Mouse (Mus musculus): ENCODE results near the gene Lcp1. TPM values are rescaled to one million over a fixed set of nuclear protein-coding genes. Genes with fewer than 3 reads are reported as not detected.

The Lcp1 gene
- polyA plus RNA-seq, 1 experiment, result 5.5 TPM

DNA sequence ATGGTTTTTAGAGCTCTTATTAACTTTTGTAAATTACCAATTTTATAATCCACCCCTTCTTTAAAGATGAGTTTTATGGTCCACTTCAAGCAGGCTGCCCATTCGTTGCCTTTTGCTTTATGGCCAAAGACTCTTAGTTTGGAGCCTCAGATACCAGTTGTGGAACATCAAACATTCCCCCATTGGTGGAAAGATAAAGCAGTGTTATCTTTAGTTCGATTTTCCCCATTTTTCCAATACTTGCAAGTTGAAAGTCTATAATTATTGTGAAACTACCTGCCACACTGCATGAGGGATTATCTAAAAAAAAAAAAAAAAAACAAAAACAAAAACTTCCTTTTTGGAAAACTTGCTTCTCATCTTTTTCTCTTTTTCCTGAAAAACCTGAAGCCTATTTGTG, 19.8 kb downstream of the Lcp1 start:
- H3K4me3 ChIP-seq (ENCODE audit: insufficient read depth, low read length), result no peak overlapping the region
- H3K4me1 ChIP-seq (ENCODE audit: control insufficient read depth, insufficient read depth, low read length), result no peaks in the 10 kb centered on the region; the same call in 1 of the 2 replicates
- no peak for TF ChIP-seq POLR2A (IDR thresholded peaks at IDR 0.05; ENCODE audit: extremely low read depth, insufficient read depth, low read length)
- TF ChIP-seq CTCF (IDR thresholded peaks at IDR 0.05; ENCODE audit: extremely low read depth, insufficient read depth, low read length), result no peak
- no peak overlapping the region for H3K27ac ChIP-seq (ENCODE audit: insufficient read depth, low read length)

DNA sequence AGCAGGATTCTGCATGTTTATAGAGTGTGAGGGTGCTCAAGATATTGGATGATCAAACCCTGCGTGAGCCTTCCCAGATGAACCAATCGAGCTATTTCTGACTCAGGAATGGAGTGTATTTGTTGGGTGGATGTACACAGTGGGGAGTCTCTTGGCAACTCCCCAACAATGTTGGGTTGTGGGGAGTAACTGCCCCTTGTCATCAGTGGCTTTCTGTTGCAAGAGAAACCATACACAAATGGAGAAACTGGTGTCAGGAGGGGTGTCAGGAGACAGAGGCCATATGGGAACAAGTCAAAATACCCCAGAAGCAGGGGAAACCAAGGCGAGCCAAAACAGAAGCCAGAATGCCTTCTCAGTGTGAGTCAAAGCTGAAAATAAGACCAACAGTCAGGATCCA, 20.2 kb downstream of the Lcp1 start:
- TF ChIP-seq CTCF (IDR thresholded peaks at IDR 0.05; ENCODE audit: extremely low read depth, insufficient read depth, low read length), result no peak
- TF ChIP-seq POLR2A (IDR thresholded peaks at IDR 0.05; ENCODE audit: extremely low read depth, insufficient read depth, low read length), result no peak
- H3K4me1 ChIP-seq (ENCODE audit: control insufficient read depth, insufficient read depth, low read length), result no peaks in the 10 kb centered on the region; the same call in 1 of the 2 replicates
- no peak overlapping the region for H3K4me3 ChIP-seq (ENCODE audit: insufficient read depth, low read length)
- no peak overlapping the region for H3K27ac ChIP-seq (ENCODE audit: insufficient read depth, low read length)

DNA sequence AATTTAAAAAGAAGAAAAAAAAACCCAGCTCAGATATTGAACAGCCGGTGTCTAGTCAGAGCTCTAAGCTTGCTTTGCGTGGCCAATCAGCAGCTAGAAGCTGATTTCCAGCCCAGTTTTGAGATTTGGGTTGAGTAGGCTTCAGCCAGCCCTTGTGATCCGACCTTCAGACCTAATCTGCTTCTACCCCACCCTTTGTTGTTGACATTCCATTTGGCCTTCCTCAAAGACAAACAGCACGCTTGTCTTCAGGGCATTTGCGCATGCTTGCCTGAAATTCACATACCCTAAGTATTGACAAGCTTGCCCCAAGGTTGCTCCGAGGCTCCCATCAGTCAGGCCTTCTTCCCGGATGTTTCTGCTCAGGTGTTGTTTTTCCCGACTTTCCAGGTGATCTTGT, 23.6 kb downstream of the Lcp1 start:
- no peaks in the 10 kb centered on the region for H3K4me1 ChIP-seq (ENCODE audit: control insufficient read depth, insufficient read depth, low read length)
- H3K4me3 ChIP-seq (ENCODE audit: insufficient read depth, low read length), result no peak overlapping the region
- TF ChIP-seq POLR2A (IDR thresholded peaks at IDR 0.05; ENCODE audit: extremely low read depth, insufficient read depth, low read length) (no peak), CTCF (IDR thresholded peaks at IDR 0.05; ENCODE audit: extremely low read depth, insufficient read depth, low read length) (no peak)
- H3K27ac ChIP-seq (ENCODE audit: insufficient read depth, low read length), result no peak overlapping the region

DNA sequence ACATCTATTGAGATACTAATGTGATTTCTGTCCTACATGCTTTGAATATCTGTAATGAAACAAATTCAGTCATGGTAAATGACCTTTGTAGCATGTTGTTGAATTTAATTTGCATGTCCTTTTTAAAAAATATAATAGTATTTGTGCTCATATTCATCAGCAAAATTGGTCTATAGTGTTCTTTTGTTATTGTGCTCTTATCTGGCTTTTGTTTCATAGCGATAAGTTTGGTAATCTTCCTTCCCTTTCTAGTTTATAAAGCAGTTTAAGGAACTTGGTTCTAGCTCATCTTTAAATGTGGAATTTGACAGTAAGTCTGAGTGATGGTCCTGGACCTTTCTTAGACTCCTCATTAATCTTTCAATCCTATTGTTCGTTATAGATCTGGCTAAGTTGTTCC, 28.5 kb downstream of the Lcp1 start:
- Histone ChIP-seq H3K4me1 (ENCODE audit: control insufficient read depth, insufficient read depth, low read length) (no peaks in the 10 kb centered on the region), H3K27ac (ENCODE audit: insufficient read depth, low read length) (no peak overlapping the region), H3K4me3 (ENCODE audit: insufficient read depth, low read length) (no peak overlapping the region)
- no peak for TF ChIP-seq POLR2A (IDR thresholded peaks at IDR 0.05; ENCODE audit: extremely low read depth, insufficient read depth, low read length)
- no peak for TF ChIP-seq CTCF (IDR thresholded peaks at IDR 0.05; ENCODE audit: extremely low read depth, insufficient read depth, low read length)

DNA sequence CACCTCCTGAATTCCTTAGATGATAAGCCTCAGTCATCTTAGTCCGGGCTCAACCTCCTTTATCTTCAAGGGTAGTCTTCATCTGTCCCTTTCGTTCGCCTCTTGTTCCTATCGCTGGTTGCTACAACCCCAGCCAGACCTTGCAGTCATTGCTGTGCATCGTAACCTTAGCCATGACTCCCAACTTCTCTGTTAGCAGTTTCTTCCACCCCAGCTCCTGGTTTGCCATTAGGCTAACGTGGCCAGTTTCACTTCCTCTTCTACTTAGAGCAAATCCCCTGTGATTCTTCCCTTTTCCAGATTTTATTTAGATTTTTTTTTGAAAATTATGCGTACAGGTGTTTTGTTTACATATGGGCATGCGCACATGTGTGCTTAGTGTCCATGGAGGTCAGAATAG, 33.0 kb downstream of the Lcp1 start:
- no peak overlapping the region for H3K27ac ChIP-seq (ENCODE audit: insufficient read depth, low read length)
- H3K4me3 ChIP-seq (ENCODE audit: insufficient read depth, low read length), result no peak overlapping the region

DNA sequence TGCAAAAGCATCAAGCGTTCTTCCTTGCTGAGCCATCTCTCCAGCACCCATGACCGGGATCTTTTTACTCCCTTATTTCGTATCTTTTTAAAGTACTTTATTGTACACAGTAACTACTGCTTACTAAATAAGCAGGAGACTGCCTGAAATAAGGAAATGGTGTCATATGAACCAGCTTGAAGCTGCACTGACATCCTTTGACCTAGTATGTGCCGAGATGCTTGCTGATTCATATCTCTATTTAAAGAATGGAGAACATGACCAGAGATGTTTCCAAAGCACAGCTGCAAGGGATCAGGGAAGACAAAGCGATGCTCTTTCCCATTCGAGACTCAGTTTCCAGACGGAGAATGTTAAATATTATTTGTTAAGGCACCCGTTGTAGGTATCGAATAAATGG, 33.4 kb downstream of the Lcp1 start:
- TF ChIP-seq POLR2A (IDR thresholded peaks at IDR 0.05; ENCODE audit: extremely low read depth, insufficient read depth, low read length) (no peak), CTCF (IDR thresholded peaks at IDR 0.05; ENCODE audit: extremely low read depth, insufficient read depth, low read length) (no peak)
- H3K4me1 ChIP-seq (ENCODE audit: control insufficient read depth, insufficient read depth, low read length), result no peaks in the 10 kb centered on the region
- no peak overlapping the region for H3K27ac ChIP-seq (ENCODE audit: insufficient read depth, low read length)
- no peak overlapping the region for H3K4me3 ChIP-seq (ENCODE audit: insufficient read depth, low read length)

More for the DNA sequence above, 33.0 kb downstream of the Lcp1 start:
- no peaks in the 10 kb centered on the region for H3K4me1 ChIP-seq (ENCODE audit: control insufficient read depth, insufficient read depth, low read length)
- no peak for TF ChIP-seq POLR2A (IDR thresholded peaks at IDR 0.05; ENCODE audit: extremely low read depth, insufficient read depth, low read length)
- no peak for TF ChIP-seq CTCF (IDR thresholded peaks at IDR 0.05; ENCODE audit: extremely low read depth, insufficient read depth, low read length)

DNA sequence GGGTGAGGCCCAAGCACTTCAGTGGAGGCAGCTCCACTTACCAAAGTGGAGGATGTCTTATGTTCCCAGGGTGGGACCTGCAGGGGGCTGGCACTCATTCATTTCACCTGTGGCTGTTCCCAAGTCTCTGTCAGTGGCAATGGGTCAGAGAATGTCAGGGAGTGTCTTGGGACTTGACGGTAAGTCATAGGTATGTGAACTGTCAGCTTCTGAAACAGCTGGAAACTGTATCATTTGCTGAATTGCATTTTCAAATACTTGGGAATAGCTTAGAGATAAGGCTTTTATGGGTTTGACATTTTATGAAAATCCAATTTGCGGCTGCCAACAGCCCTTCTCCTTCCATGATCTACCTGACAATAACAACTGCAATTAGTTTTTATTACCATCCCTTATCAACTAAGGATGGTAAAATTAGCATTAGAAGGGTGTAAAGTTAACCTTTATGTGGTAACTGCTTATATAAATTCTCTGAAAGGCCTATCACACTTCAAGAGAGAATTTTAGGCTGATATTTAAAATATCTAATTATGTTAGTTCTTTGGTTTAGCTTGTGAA, 34.8 kb downstream of the Lcp1 start:
- H3K27ac ChIP-seq (ENCODE audit: insufficient read depth, low read length), result no peak overlapping the region
- H3K4me1 ChIP-seq (ENCODE audit: control insufficient read depth, insufficient read depth, low read length), result no peaks in the 10 kb centered on the region
- no peak overlapping the region for H3K4me3 ChIP-seq (ENCODE audit: insufficient read depth, low read length)
- no peak for TF ChIP-seq CTCF (IDR thresholded peaks at IDR 0.05; ENCODE audit: extremely low read depth, insufficient read depth, low read length)

DNA sequence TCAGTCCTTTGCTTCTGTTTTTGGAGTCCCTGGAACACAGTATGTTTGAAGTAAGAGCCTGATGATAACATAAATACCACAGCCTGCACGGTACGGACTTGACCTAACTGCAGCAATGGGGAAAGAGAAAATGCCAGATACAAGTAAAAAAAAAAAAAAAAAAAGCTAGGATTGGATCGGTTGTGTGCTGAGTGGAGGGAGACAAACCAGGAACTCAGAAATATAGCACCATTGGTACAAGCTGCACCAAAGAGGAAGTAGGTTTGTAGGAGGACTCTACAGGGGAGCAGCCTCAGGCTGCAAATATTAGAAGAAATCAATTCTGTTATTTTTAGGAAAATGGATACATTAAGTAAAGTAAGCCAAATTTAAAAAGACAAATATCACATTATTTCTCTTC, 37.6 kb downstream of the Lcp1 start:
- no peak overlapping the region for H3K27ac ChIP-seq (ENCODE audit: insufficient read depth, low read length)
- no peaks in the 10 kb centered on the region for H3K4me1 ChIP-seq (ENCODE audit: control insufficient read depth, insufficient read depth, low read length)
- TF ChIP-seq POLR2A (IDR thresholded peaks at IDR 0.05; ENCODE audit: extremely low read depth, insufficient read depth, low read length) (no peak), CTCF (IDR thresholded peaks at IDR 0.05; ENCODE audit: extremely low read depth, insufficient read depth, low read length) (no peak)
- H3K4me3 ChIP-seq (ENCODE audit: insufficient read depth, low read length), result no peak overlapping the region

DNA sequence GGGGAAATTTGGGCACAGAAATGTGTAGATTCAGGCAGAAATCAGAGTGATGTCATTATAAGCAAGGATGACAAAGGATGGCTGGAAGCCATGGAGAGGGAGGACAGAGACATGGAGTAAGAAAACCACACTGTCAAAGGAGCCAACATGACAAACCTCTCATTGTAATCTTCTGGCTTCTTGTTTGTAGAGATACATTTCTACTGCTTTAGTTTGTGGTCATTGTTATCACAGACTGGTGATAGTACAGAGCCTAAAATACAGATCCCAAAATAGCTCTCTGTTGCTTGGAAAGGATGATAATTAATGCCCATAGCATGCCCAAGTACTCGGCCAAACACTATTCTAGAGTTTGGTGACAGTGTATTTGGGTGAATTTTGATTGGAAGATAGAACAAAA, 39.6 kb downstream of the Lcp1 start:
- no peak for TF ChIP-seq CTCF (IDR thresholded peaks at IDR 0.05; ENCODE audit: extremely low read depth, insufficient read depth, low read length)
- TF ChIP-seq POLR2A (IDR thresholded peaks at IDR 0.05; ENCODE audit: extremely low read depth, insufficient read depth, low read length), result no peak
- Histone ChIP-seq H3K4me1 (ENCODE audit: control insufficient read depth, insufficient read depth, low read length) (no peaks in the 10 kb centered on the region), H3K27ac (ENCODE audit: insufficient read depth, low read length) (no peak overlapping the region), H3K4me3 (ENCODE audit: insufficient read depth, low read length) (no peak overlapping the region)

DNA sequence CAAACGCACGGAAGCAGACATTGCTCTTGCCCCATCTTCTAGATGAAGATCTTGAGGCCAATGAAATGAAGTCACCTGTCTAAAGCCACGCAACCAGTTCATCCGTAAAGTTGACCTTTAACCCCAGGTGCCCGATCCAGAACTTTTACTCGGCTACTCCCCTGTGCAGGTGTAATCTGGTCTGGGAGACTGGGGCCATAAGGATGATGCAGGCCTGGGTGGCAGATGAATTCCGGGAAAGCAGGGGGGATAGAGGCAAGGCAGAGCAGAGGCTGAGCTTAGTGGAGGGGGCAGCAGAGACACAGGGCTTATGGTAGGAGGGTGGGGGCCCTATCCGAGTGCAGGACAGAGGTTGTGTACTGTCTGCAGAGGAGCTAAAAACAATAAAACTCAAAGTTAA, 43.4 kb downstream of the Lcp1 start:
- no peak overlapping the region for H3K4me3 ChIP-seq (ENCODE audit: insufficient read depth, low read length)
- H3K4me1 ChIP-seq (ENCODE audit: control insufficient read depth, insufficient read depth, low read length), result no peaks in the 10 kb centered on the region
- H3K27ac ChIP-seq (ENCODE audit: insufficient read depth, low read length), result no peak overlapping the region
- TF ChIP-seq CTCF (IDR thresholded peaks at IDR 0.05; ENCODE audit: extremely low read depth, insufficient read depth, low read length) (no peak), POLR2A (IDR thresholded peaks at IDR 0.05; ENCODE audit: extremely low read depth, insufficient read depth, low read length) (no peak)

Data from cortical plate, adult 2 months (tissue).